Mouse (Mus musculus) layer of hippocampus, adult 9-11 months (tissue): ENCODE data around the gene Olfr694.
"Not testable (repeated sequence)": the region's sequence is repeated elsewhere in the genome, so short reads cannot be mapped to it uniquely, and the experiment has no call there.

ENCODE experiments used
- DNase-seq: peaks from one replicate; pipeline ENCODE4 v3.0.0; 2022

The Olfr694 gene

GRCm38 (mm10) chr7:106691714-106692113 is at the start of gene Olfr694:
Olfr694 (minus strand) TSS chr7:106691814.
- DNase-seq: no peak

DNA sequence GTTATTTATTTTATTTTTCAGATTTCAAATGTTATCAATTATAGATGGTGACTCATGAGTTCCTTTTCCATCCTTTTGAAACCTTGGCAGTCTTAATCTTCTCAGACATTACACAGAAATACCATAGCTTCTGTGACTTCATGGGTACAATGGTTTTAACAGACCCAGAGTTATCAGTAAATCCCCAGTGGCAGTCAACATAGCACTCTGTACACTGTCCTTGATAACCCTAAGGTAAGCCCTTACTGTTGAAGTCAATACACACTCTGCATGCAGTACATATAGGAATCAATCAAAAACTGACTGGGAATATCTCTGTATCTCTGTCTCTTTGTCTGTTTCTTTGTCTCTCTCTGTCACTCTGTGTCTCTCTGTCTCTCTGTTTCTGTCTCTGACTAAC is 45.4 kb upstream of the Olfr694 start:
- no peak for DNase-seq

DNA sequence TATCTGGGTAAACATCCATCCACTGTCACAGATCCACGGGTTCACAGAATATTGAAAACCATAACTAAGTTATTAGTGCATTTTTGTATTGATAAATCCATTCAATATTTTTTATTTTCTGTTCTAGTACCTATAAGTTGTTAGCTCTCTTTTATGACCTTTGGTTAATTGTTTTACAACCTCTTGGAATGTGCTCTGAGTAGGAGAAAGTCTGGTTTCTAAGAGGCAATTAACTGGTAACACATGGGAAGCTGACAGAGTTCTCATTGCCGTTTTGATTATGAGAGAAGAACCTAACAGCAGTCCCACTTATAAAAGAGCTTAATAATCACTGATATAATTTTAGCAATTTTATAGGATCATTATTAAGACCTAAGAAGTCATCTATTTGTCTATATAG is 42.1 kb upstream of the Olfr694 start:
- no peak for DNase-seq

GRCm38 (mm10) chr7:106725654-106726053 is 34.0 kb upstream of the Olfr694 start:
- not testable (repeated sequence) for DNase-seq

DNA sequence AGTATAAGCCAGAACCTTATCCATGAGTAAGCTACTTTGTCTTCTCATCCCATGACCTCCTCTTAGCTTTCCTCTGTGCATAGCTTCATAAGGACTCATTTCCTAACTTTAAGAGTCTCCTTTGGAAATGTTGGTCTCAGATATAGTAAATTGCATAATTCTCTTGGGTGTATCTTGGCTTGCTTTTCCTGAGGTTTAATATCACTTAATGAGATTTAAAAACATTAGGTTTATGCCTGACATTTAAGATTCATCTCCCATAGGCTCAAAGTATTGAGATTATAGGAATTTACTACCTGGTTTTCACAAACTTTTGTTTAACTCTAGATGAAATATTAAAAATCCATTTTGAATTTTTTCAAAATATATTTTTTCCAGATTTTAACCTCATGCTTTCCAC is 24.7 kb upstream of the Olfr694 start, which contains the start of gene Olfr695:
Gene Olfr695, minus strand, starts transcription at position 101 of the 400 bp plus-strand sequence.
- DNase-seq: no peak

DNA sequence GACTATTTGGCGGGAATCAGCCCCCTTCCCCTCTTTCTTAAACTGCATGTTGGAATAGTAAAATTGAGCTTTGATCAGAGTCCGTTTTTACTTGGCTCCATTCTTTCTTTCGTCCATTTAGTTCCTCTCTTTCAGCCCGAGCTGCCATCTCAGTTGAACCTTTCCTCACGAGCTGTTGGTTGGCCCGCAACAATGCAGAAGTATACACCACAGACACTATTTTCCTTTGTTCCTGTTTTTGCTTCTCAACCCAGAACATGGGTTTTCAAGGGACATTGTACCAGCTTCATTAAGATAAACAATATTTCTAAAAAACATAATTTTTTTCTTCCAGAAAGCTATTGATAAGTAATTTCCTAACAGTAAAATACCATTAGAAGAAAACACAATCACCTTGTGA is 19.8 kb upstream of the Olfr694 start:
- no peak for DNase-seq

DNA sequence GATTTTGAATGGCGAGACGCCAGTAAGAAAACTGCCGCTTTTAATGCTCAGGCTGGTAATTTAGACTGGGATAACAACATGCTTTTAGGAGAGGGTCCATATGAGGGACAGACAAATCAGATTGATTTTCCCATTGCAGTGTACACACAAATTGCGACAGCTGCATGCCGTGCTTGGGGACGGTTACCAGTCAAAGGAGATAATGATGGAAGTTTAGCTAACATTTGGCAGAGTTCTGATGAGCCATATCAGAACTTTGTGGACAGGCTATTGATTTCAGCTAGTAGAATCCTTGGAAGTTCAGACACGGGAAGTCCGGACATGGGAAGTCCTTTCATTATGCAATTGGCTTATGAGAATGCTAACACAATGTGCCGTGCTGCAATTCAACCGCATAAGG is 16.1 kb upstream of the Olfr694 start:
- not testable (repeated sequence) for DNase-seq

GRCm38 (mm10) chr7:106696891-106697290 is 5.3 kb upstream of the Olfr694 start:
- DNase-seq: no peak

- no peak for DNase-seq
Measured at GRCm38 (mm10) chr7:106692976-106693375, 1.4 kb upstream of the Olfr694 start.

DNA sequence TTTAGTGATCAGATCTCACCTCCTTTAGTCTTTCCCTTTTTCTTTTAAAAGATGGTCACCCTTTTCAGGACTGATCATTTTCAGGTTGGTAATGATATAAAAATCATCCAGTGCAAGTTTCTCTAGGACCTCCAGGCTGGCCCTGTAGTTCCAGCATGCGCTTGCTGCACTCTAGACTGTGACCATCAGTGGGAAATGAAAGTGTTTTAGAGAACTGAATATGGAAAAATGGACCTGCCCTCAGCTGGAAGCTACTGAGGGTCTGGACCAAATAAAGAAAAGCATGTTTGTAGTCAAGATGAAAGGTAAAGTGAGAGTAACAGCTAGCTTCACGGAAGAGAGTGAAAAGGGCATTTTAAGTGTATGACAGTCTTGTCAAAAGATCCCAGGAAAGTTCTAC is 6.2 kb downstream of the Olfr694 start:
- no peak for DNase-seq

DNA sequence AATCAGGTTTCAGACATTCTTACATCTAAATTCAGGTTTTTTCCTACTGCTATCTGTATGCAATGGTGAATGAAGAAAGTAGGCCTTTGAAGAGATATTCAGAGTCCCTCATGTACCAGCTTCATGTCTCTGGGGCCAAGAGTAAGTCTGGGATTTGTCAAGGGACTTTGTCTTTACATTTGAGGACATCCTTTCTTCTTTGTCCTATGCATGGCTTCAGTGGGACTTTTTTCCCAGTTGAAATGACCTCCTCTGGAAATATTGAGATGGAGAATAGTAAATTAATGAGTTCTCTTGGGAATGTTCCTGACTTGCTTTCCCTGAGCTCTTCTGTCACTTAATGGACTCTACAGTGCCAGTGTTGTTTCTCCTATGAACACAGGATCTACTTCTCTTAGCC is 11.1 kb downstream of the Olfr694 start, which contains the start of gene Olfr693:
Gene Olfr693, minus strand, starts transcription at position 101 of the 400 bp plus-strand sequence.
- DNase-seq: no peak

- DNase-seq: no peak
Measured at GRCm38 (mm10) chr7:106652344-106652652, 39.3 kb downstream of the Olfr694 start.

GRCm38 (mm10) chr7:106651555-106652343 is 39.9 kb downstream of the Olfr694 start:
- DNase-seq: no peak

GRCm38 (mm10) chr7:106649774-106650173 is 41.8 kb downstream of the Olfr694 start:
- DNase-seq: no peak

DNA sequence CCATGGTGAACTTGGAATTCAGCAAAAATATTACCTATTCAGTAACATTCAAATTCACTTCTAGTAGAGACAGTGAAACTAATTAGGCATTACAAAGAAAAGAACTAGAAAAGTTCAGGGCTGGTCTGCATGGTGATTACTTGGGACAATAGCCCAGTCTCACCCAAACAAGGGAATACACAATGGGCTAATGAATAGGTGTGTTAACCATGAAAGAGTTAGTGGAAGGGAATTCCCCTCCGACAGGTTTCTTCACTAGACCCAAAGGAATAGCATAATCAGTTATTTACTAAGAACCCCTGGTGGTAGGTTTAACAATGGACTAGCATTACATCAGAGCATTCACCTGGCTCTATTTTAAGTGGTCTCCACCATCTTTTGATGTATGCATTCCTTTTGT is 46.4 kb downstream of the Olfr694 start:
- DNase-seq: no peak

DNA sequence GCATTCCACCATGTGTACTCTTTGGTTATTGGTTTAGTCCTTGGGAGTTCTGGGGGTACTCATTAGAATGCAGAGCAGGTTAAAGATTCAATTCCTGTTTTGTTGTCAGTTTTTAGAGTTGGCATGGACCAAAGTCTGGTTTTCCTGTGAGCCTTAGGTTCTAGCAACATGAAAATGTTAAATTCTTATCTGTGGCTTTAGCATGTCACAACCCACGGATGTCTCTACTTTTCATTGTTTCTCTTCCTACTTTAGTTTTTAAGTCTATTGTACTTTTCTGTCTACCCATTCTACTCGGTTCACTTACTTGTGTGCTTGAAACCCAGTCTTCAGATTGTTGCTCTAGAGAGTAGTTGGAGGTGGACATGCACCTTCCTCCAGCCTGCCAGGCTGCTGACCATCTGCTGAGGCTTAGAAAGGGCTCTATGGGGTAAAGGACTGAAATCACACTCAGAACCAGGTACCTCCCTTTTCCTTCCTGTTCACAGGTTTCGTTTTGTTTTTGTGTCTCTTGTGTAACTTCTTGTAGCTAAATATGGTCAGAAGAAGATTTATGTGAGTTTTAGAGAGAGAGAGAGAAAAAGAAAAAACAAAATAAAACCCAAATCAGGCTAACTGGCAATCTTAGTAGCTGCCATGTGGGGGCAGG is 47.3 kb downstream of the Olfr694 start:
- no peak for DNase-seq

- DNase-seq: no peak
Measured at GRCm38 (mm10) chr7:106640839-106641238, 50.8 kb downstream of the Olfr694 start.

DNA sequence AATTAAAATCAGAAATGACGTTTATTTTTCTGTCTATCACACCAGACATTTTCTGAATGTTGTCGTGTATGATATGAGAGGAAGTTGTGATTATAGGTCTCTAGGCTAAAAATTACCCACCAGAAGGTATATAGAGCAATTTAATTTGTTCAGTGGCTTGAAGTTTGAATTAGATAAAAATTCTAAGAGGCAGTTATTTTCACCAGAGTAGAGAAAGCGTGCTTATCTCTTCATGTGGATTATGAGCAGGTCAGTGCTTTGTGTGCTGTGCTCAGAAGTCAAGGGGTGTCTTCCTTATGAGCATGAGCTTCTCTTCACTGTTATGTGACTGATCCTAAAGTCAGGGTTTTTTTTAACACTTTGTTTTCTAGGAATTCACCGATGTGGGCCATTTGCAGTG is 56.1 kb downstream of the Olfr694 start:
- DNase-seq: no peak
